Mouse (Mus musculus): Measurements from ENCODE around the gene Snx18. TPM values are rescaled to one million over a fixed set of nuclear protein-coding genes. Genes with fewer than 3 reads are reported as not detected.

The Snx18 gene
- 36.7 and 42.4 TPM in 2 replicates for polyA plus RNA-seq (2011; ENCODE audit: insufficient read depth, insufficient read length, low read depth, missing spikeins)

DNA sequence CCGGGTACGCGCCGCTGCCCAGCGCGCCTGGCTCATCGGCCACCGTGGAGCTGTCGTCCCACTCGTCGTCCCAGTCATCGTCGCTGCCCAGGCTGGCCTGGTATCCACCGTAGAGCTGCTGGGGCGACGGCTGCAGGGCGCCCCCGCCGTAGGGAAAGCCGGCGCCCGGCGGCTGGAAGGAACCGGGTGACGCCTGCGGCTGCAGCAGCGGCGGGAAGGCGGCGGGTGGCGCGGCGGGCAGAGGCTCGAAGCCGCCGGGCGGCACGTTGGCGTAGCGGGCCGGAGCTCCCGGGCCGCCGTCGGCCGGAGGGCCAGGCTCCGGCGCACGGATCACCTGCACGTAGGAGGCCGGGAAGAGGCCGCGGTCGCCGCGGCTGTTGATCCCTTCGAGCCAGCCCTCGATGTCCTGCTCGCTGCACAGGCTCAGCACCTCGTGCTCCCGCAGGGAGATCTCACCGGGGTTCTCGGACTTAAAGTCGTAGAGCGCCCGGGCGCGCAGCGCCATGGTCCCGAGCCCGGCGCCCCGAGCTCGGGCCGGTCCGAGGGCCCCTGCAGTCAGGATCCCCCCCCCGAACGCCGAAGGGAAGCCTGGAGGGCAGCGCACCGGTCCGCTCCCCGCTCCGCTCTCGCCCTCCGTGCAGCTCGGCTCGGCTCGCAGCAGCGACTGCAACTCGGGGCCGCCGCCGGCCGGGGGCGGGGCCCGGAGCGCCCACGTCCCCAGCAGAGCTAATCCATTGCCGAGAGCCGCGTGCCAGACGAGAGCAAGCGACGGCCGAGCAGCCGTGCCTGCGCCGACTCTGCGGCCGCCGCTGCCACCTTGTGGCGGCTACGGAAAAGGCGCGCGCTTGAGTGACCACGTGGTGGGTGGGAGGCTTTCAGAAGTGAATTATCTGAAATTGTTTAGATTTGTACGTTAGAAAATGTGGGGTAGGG, at the start of gene Snx18:
TSS of gene Snx18 (minus strand) at position 674 of the 933 bp plus-strand sequence.
- no peaks in the 10 kb centered on the region for H3K9me3 ChIP-seq (replicated peaks; ENCODE audit: control insufficient read depth, insufficient read depth, low read length, poor library complexity, severe bottlenecking)
- peaks cover 1% of the 10 kb centered on the region for H3K36me3 ChIP-seq (ENCODE audit: control insufficient read depth, insufficient read depth, low read length, poor library complexity, severe bottlenecking)
- peak within 1 kb of the TSS; percentile 86 for H3K9ac ChIP-seq (ENCODE audit: low read depth, poor library complexity, severe bottlenecking)
- peaks cover 2% of the 10 kb centered on the region for H3K4me1 ChIP-seq (ENCODE audit: control insufficient read depth, insufficient read depth, low read length)
- no peak within 1 kb of the TSS for H3K27ac ChIP-seq (ENCODE audit: insufficient read depth, low read length)
- H3K4me3 ChIP-seq (ENCODE audit: low read depth, low read length) = peak within 1 kb of the TSS; percentile 74
- no peaks in the 10 kb centered on the region for H3K27me3 ChIP-seq (ENCODE audit: control insufficient read depth, insufficient read depth, low read length, poor library complexity, severe bottlenecking)
- TF ChIP-seq CTCF (IDR thresholded peaks at IDR 0.05; ENCODE audit: low read depth, low read length) (peak; percentile 80), POLR2A (IDR thresholded peaks at IDR 0.05; ENCODE audit: insufficient read depth, low read length) (no peak), EP300 (IDR thresholded peaks at IDR 0.05; ENCODE audit: insufficient read depth, low read depth, low read length) (peak; percentile 79)

DNA sequence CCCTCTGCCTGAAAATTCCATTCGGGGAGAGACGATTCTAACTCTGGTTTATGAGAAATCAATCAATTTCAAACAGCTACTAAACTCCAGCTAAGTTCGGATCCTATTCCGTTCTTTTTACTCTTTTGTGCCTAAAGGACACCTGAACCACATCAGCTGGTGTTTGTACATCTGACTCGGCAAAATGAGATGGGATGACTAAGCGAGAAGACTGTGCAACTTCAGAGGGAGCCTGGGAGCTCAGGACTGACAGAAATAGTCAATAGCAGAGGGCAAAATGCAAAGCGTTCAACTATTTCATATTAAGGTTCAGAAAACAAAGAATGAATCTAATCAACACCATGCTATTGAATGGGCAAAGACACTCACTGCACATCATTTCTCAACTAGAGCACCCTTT, 45.5 kb upstream of the Snx18 start:
- Histone ChIP-seq H3K9ac (ENCODE audit: low read depth, poor library complexity, severe bottlenecking) (no peak overlapping the region), H3K4me3 (ENCODE audit: low read depth, low read length) (no peak overlapping the region), H3K4me1 (ENCODE audit: control insufficient read depth, insufficient read depth, low read length) (no peaks in the 10 kb centered on the region), H3K27me3 (ENCODE audit: control insufficient read depth, insufficient read depth, low read length, poor library complexity, severe bottlenecking) (no peaks in the 10 kb centered on the region), H3K36me3 (ENCODE audit: control insufficient read depth, insufficient read depth, low read length, poor library complexity, severe bottlenecking) (no peaks in the 10 kb centered on the region), H3K9me3 (replicated peaks; ENCODE audit: control insufficient read depth, insufficient read depth, low read length, poor library complexity, severe bottlenecking) (no peaks in the 10 kb centered on the region), H3K27ac (ENCODE audit: insufficient read depth, low read length) (no peak overlapping the region)
- TF ChIP-seq POLR2A (IDR thresholded peaks at IDR 0.05; ENCODE audit: insufficient read depth, low read length) (no peak), CTCF (IDR thresholded peaks at IDR 0.05; ENCODE audit: low read depth, low read length) (no peak), EP300 (IDR thresholded peaks at IDR 0.05; ENCODE audit: insufficient read depth, low read depth, low read length) (no peak)

DNA sequence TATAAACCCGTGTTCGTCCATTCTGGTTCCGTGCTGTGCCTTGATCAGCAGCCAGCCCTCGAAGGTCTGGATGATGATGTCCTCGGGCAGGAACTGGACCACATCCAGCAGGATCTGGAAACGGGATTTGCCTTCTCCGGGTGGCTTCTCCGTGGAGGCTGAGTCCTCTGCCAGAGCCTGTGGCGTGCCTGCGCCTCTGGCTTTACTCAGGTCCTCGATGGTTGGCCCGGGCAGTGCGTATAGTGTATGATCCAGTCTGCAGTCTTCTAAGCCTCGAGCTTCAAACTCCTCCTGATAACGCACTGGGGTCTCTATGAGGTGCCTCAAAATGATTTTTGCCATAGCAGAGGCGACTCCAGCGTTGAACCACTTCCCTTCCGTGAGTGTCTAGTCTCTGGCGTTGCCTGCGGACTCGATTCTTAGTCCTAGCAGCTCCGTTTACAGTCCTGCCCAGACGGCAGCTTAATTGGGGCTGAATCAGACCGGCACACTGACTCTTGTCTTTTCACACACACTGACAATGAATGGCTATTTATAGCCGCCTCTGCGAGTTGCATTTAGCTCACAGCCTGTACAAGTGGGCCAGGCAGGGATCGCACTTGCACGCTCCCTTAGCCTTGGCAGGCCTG, 44.9 kb upstream of the Snx18 start, which contains the start of gene Hspb3:
TSS of gene Hspb3 (minus strand) at position 526 of the 629 bp plus-strand sequence.
- Histone ChIP-seq H3K27ac (ENCODE audit: insufficient read depth, low read length) (no peak within 1 kb of the TSS), H3K9me3 (replicated peaks; ENCODE audit: control insufficient read depth, insufficient read depth, low read length, poor library complexity, severe bottlenecking) (no peaks in the 10 kb centered on the region), H3K4me3 (ENCODE audit: low read depth, low read length) (no peak within 1 kb of the TSS), H3K27me3 (ENCODE audit: control insufficient read depth, insufficient read depth, low read length, poor library complexity, severe bottlenecking) (no peaks in the 10 kb centered on the region), H3K9ac (ENCODE audit: low read depth, poor library complexity, severe bottlenecking) (no peak within 1 kb of the TSS), H3K4me1 (ENCODE audit: control insufficient read depth, insufficient read depth, low read length) (no peaks in the 10 kb centered on the region), H3K36me3 (ENCODE audit: control insufficient read depth, insufficient read depth, low read length, poor library complexity, severe bottlenecking) (no peaks in the 10 kb centered on the region)
- no peak for TF ChIP-seq CTCF (IDR thresholded peaks at IDR 0.05; ENCODE audit: low read depth, low read length)
- no peak for TF ChIP-seq EP300 (IDR thresholded peaks at IDR 0.05; ENCODE audit: insufficient read depth, low read depth, low read length)
- no peak for TF ChIP-seq POLR2A (IDR thresholded peaks at IDR 0.05; ENCODE audit: insufficient read depth, low read length)

DNA sequence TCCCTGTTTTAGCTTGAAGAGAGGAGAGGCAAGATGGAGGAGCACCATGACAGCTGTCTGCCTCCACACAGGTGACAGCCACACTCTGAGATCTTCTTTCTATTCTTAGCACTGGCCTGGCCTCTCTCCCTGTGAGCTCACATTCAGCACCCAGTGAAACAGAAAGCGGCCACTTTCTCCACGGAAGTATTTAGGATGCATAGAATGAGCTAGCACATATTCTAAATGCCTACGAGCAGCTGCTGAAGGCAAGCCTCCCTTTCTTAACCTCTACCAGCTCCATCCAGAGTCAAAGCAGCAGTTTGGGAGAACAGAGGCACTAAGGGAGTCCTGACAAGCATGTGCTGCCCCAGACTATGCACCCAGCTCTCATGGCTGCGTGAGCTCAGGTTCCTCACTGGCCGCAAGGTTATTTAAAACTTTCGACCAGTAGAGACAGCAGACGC, 43.5 kb upstream of the Snx18 start:
- Histone ChIP-seq H3K9me3 (replicated peaks; ENCODE audit: control insufficient read depth, insufficient read depth, low read length, poor library complexity, severe bottlenecking) (no peaks in the 10 kb centered on the region), H3K27me3 (ENCODE audit: control insufficient read depth, insufficient read depth, low read length, poor library complexity, severe bottlenecking) (no peaks in the 10 kb centered on the region), H3K27ac (ENCODE audit: insufficient read depth, low read length) (no peak overlapping the region), H3K36me3 (ENCODE audit: control insufficient read depth, insufficient read depth, low read length, poor library complexity, severe bottlenecking) (no peaks in the 10 kb centered on the region), H3K4me1 (ENCODE audit: control insufficient read depth, insufficient read depth, low read length) (no peaks in the 10 kb centered on the region), H3K4me3 (ENCODE audit: low read depth, low read length) (no peak overlapping the region), H3K9ac (ENCODE audit: low read depth, poor library complexity, severe bottlenecking) (no peak overlapping the region)
- no peak for TF ChIP-seq EP300 (IDR thresholded peaks at IDR 0.05; ENCODE audit: insufficient read depth, low read depth, low read length)
- no peak for TF ChIP-seq CTCF (IDR thresholded peaks at IDR 0.05; ENCODE audit: low read depth, low read length)

DNA sequence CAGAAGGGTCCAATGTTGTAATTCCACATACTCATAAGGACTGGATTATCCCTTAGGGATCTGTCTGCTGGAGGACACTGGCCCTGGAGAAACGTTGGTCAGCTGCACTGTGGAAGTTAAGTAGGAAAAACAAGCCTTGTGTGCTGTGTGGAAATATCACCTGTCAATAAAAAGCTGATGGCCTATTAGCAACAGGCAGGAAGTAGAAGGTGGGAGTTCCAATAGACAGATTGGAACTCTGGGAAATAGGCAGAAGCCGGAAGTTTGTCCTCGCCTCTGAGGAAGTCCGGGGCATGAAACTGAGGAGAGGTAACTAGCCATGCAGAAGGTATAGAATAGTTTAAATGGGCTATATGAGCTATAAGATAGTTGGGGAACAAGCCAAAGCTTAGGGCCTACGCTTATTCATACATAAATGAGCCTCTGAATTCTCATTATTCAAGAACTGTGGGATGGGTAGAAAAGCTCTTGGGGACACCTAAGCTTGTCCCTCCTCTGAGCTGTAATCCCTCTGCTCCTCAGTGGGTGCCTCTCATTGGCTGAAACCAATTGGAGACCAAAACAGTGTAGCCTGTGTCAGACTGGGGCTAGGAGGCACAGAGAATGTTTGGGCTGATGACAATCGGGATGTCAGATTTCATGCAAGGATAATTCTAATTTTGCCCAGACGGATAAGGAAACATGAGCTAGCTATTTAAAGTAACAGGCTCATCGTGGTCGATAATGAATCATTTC, 42.4 kb upstream of the Snx18 start:
- Histone ChIP-seq H3K4me3 (ENCODE audit: low read depth, low read length) (no peak overlapping the region), H3K36me3 (ENCODE audit: control insufficient read depth, insufficient read depth, low read length, poor library complexity, severe bottlenecking) (no peaks in the 10 kb centered on the region), H3K27ac (ENCODE audit: insufficient read depth, low read length) (no peak overlapping the region)

More for the DNA sequence above, 42.4 kb upstream of the Snx18 start:
- H3K27me3 ChIP-seq (ENCODE audit: control insufficient read depth, insufficient read depth, low read length, poor library complexity, severe bottlenecking) = no peaks in the 10 kb centered on the region
- H3K9ac ChIP-seq (ENCODE audit: low read depth, poor library complexity, severe bottlenecking) = no peak overlapping the region
- no peaks in the 10 kb centered on the region for H3K9me3 ChIP-seq (replicated peaks; ENCODE audit: control insufficient read depth, insufficient read depth, low read length, poor library complexity, severe bottlenecking)
- TF ChIP-seq CTCF (IDR thresholded peaks at IDR 0.05; ENCODE audit: low read depth, low read length) (no peak), POLR2A (IDR thresholded peaks at IDR 0.05; ENCODE audit: insufficient read depth, low read length) (no peak)
- no peaks in the 10 kb centered on the region for H3K4me1 ChIP-seq (ENCODE audit: control insufficient read depth, insufficient read depth, low read length)

Measured in ES-Bruce4 (cell line).